Mouse (Mus musculus) liver, postnatal 0 days (tissue): ENCODE measurements around the gene Ikzf3. TPM values are rescaled to one million over a fixed set of nuclear protein-coding genes. Genes with fewer than 3 reads are reported as not detected.
A peak's percentile ranks its signal among the peaks of the same experiment; 100 is the strongest.

Experiments used
- ATAC-seq: fragments of 200-750 bp; cut with Nextera tagmentation; 2 replicates; pipeline ENCODE4 v1.8.0; 2017; ENCODE audit warnings: mild to moderate bottlenecking, moderate library complexity
- DNase-seq: peaks from one replicate; pipeline ENCODE4 v3.0.0-alpha.2; 2016
- H3K27ac ChIP-seq: fragments of 300-500 bp; sonication (generic); 2 replicates; pipeline ENCODE4 v1.5.1; 2014; ENCODE audit warnings: antibody characterized with exemption, moderate library complexity, mild to moderate bottlenecking, low read depth
- H3K27me3 ChIP-seq: fragments of 300-500 bp; sonication (generic); 2 replicates; pipeline ENCODE4 v1.6.1; 2014; ENCODE audit warnings: low read length, control low read depth, mixed read lengths; ENCODE audit not compliant: insufficient read depth
- H3K36me3 ChIP-seq: fragments of 300-500 bp; sonication (generic); replicated peaks from 2 replicates; pipeline ENCODE4 v1.6.1; 2014; ENCODE audit warnings: mild to moderate bottlenecking, control low read depth, low read length, moderate library complexity, mixed read lengths; ENCODE audit not compliant: insufficient read depth
- H3K4me1 ChIP-seq: fragments of 300-500 bp; sonication (generic); 2 replicates; pipeline ENCODE4 v1.6.1; 2014; ENCODE audit warnings: antibody characterized with exemption, mild to moderate bottlenecking, control low read depth; ENCODE audit not compliant: insufficient read depth
- H3K4me2 ChIP-seq: fragments of 300-500 bp; sonication (generic); 2 replicates; pipeline ENCODE4 v1.6.1; 2014; ENCODE audit warnings: low read depth, mild to moderate bottlenecking, low read length, moderate library complexity, mixed read lengths
- H3K4me3 ChIP-seq: fragments of 300-500 bp; sonication (generic); 2 replicates; pipeline ENCODE4 v1.5.1; 2014; ENCODE audit warnings: low read depth, low read length
- H3K9ac ChIP-seq: fragments of 300-500 bp; sonication (generic); replicated peaks from 2 replicates; pipeline ENCODE4 v1.6.1; 2014; ENCODE audit warnings: mild to moderate bottlenecking, moderate library complexity
- H3K9me3 ChIP-seq: fragments of 300-500 bp; sonication (generic); 2 replicates; pipeline ENCODE4 v1.6.1; 2016; ENCODE audit warnings: mild to moderate bottlenecking, control low read depth, low read length, mixed read lengths
- CTCF ChIP-seq: sonication (generic); IDR thresholded peaks from 2 replicates; pipeline ENCODE4 v1.5.1; 2016; ENCODE audit warnings: antibody characterized with exemption, low read depth
- EP300 ChIP-seq: IDR thresholded peaks from 2 replicates; pipeline ENCODE4 v1.6.1; 2016; ENCODE audit warnings: antibody characterized with exemption, low read depth, mild to moderate bottlenecking
- WGBS: fragments of 180-500 bp; shearing (Covaris S2); extraction: QIAGEN DNeasy Blood & Tissue Kit; methylation state at CpG from one replicate; pipeline ENCODE4 v1.1.7; 2014; ENCODE audit not compliant: insufficient replicate concordance; 5-methylcytosine and 5-hydroxymethylcytosine counted together
- polyA plus RNA-seq: library from polyadenylated mRNA; unstranded; fragments of >200 nt; fragmentation: Nextera tagmentation; extraction: Ambion mirVana; gene quantifications from 2 replicates; pipeline ENCODE4 v1.2.1, GENCODE M21; 2015

Ikzf3 gene
- polyA plus RNA-seq, 1 experiment from 2014 or later: 1.3 TPM

- Histone ChIP-seq H3K9ac (no peak overlapping the region), H3K9me3 (no peaks in the 10 kb centered on the region), H3K4me1 (peaks cover 17% of the 10 kb centered on the region), H3K27ac (0 out of 2 replicates have a peak overlapping the region, but pooled peaks have one; percentile 18), H3K4me2 (0 out of 2 replicates have a peak overlapping the region, but pooled peaks have one; percentile 67), H3K27me3 (peaks cover 69% of the 10 kb centered on the region), H3K36me3 (no peaks in the 10 kb centered on the region), H3K4me3 (no peak overlapping the region)
- 38% methylated on average over 12 of the region's 12 CpGs for WGBS
- TF ChIP-seq EP300 (no peak), CTCF (no peak)
- no peak for ATAC-seq
- no peak for DNase-seq
Observed at GRCm38 (mm10) chr11:98546529-98547307, 887 bp upstream of the Ikzf3 start.

- WGBS: 3% methylated on average over 16 of the region's 16 CpGs
- DNase-seq: no peak
- H3K9ac ChIP-seq: peak overlapping the region; percentile 54; the same call in 1 of the 2 replicates
- 0 out of 2 replicates have a peak, but pooled peaks cover 3% of the 10 kb centered on the region for H3K9me3 ChIP-seq
- peak overlapping the region; percentile 67 for H3K4me2 ChIP-seq
- H3K36me3 ChIP-seq: no peaks in the 10 kb centered on the region
- no peak for ATAC-seq
- H3K27ac ChIP-seq: no peak overlapping the region
- H3K4me3 ChIP-seq: peak overlapping the region; percentile 57
- H3K27me3 ChIP-seq: peaks cover 69% of the 10 kb centered on the region
- no peak for TF ChIP-seq CTCF
- no peak for TF ChIP-seq EP300
- H3K4me1 ChIP-seq: 0 out of 2 replicates have a peak, but pooled peaks cover 6% of the 10 kb centered on the region
Observed at GRCm38 (mm10) chr11:98544890-98545677, 747 bp downstream of the Ikzf3 start.

GRCm38 (mm10) chr11:98543414-98543813 lies 2.4 kb downstream of the Ikzf3 start:
- WGBS: 83% methylated on average over 1 of the region's 1 CpGs
- H3K9me3 ChIP-seq: 0 out of 2 replicates have a peak, but pooled peaks cover 3% of the 10 kb centered on the region
- H3K4me3 ChIP-seq: no peak overlapping the region
- H3K4me1 ChIP-seq: 0 out of 2 replicates have a peak, but pooled peaks cover 6% of the 10 kb centered on the region
- H3K27ac ChIP-seq: no peak overlapping the region
- DNase-seq (no peak), ATAC-seq (no peak)
- H3K4me2 ChIP-seq: no peak overlapping the region
- no peaks in the 10 kb centered on the region for H3K36me3 ChIP-seq
- no peak overlapping the region for H3K9ac ChIP-seq
- no peak for TF ChIP-seq EP300
- no peak for TF ChIP-seq CTCF
- peaks cover 55% of the 10 kb centered on the region for H3K27me3 ChIP-seq

GRCm38 (mm10) chr11:98542553-98542952 lies 3.3 kb downstream of the Ikzf3 start:
- ATAC-seq: no peak
- Histone ChIP-seq H3K9me3 (0 out of 2 replicates have a peak, but pooled peaks cover 3% of the 10 kb centered on the region), H3K27ac (no peak overlapping the region), H3K4me3 (no peak overlapping the region), H3K9ac (no peak overlapping the region), H3K4me2 (no peak overlapping the region), H3K36me3 (no peaks in the 10 kb centered on the region), H3K4me1 (0 out of 2 replicates have a peak, but pooled peaks cover 6% of the 10 kb centered on the region), H3K27me3 (peaks cover 48% of the 10 kb centered on the region)
- no peak for DNase-seq
- 61% methylated on average over 8 of the region's 8 CpGs for WGBS
- TF ChIP-seq CTCF (no peak), EP300 (no peak)

GRCm38 (mm10) chr11:98540319-98540718 lies 5.5 kb downstream of the Ikzf3 start:
- no peak overlapping the region for H3K27ac ChIP-seq
- ATAC-seq (no peak), DNase-seq (no peak)
- no peak overlapping the region for H3K4me2 ChIP-seq
- WGBS: 72% methylated on average over 5 of the region's 5 CpGs
- H3K27me3 ChIP-seq: peaks cover 25% of the 10 kb centered on the region
- no peak overlapping the region for H3K9ac ChIP-seq
- no peaks in the 10 kb centered on the region for H3K36me3 ChIP-seq
- 0 out of 2 replicates have a peak, but pooled peaks cover under 1% of the 10 kb centered on the region for H3K4me1 ChIP-seq
- 0 out of 2 replicates have a peak, but pooled peaks cover 3% of the 10 kb centered on the region for H3K9me3 ChIP-seq
- H3K4me3 ChIP-seq: no peak overlapping the region
- TF ChIP-seq CTCF: peak; percentile 45; the same call in 1 of the 2 replicates
- no peak for TF ChIP-seq EP300

GRCm38 (mm10) chr11:98537480-98538034 lies 8.3 kb downstream of the Ikzf3 start:
- Histone ChIP-seq H3K4me2 (no peak overlapping the region), H3K9ac (no peak overlapping the region), H3K27me3 (peaks cover 12% of the 10 kb centered on the region; the same call in 1 of the 2 replicates), H3K9me3 (0 out of 2 replicates have a peak, but pooled peaks cover 3% of the 10 kb centered on the region), H3K27ac (no peak overlapping the region), H3K4me1 (no peaks in the 10 kb centered on the region), H3K36me3 (no peaks in the 10 kb centered on the region), H3K4me3 (no peak overlapping the region)
- TF ChIP-seq CTCF: no peak
- no peak for TF ChIP-seq EP300
- no peak for ATAC-seq
- DNase-seq: no peak
